Mouse (Mus musculus) liver, embryonic 12.5 days (tissue): ENCODE results near the gene Spata2l. TPM values are rescaled to one million over a fixed set of nuclear protein-coding genes. Genes with fewer than 3 reads are reported as not detected.
"Not testable (repeated sequence)": the region's sequence is repeated elsewhere in the genome, so short reads cannot be mapped to it uniquely, and the experiment has no call there.

Experiments
- ATAC-seq: fragments of 200-750 bp; cut with Nextera tagmentation; 2 replicates; pipeline ENCODE4 v1.8.0; 2017; ENCODE audit warnings: moderate number of reproducible peaks, mild to moderate bottlenecking, moderate library complexity
- H3K27ac ChIP-seq: fragments of 300-500 bp; sonication (generic); 2 replicates; pipeline ENCODE4 v1.5.1; 2016; ENCODE audit warnings: mild to moderate bottlenecking
- H3K27me3 ChIP-seq: fragments of 300-500 bp; sonication (generic); replicated peaks from 2 replicates; pipeline ENCODE4 v1.6.1; 2016; ENCODE audit warnings: mild to moderate bottlenecking, moderate library complexity
- H3K36me3 ChIP-seq: fragments of 300-500 bp; sonication (generic); 2 replicates; pipeline ENCODE4 v1.6.1; 2016; ENCODE audit warnings: mild to moderate bottlenecking, moderate library complexity
- H3K4me1 ChIP-seq: fragments of 300-500 bp; sonication (generic); 2 replicates; pipeline ENCODE4 v1.6.1; 2016
- H3K4me2 ChIP-seq: fragments of 300-500 bp; sonication (generic); 2 replicates; pipeline ENCODE4 v1.6.1; 2016; ENCODE audit warnings: mild to moderate bottlenecking, moderate library complexity
- H3K4me3 ChIP-seq: fragments of 300-500 bp; sonication (generic); 2 replicates; pipeline ENCODE4 v1.5.1; 2016; ENCODE audit warnings: mild to moderate bottlenecking, moderate library complexity
- H3K9ac ChIP-seq: fragments of 300-500 bp; sonication (generic); 2 replicates; pipeline ENCODE4 v1.6.1; 2016; ENCODE audit warnings: mild to moderate bottlenecking, moderate library complexity
- H3K9me3 ChIP-seq: fragments of 300-500 bp; sonication (generic); replicated peaks from 2 replicates; pipeline ENCODE4 v1.6.1; 2016; ENCODE audit warnings: mild to moderate bottlenecking, moderate library complexity
- whole genome bisulfite sequencing: fragments of 180-500 bp; shearing (Covaris S2); methylation state at CpG from one replicate; pipeline ENCODE4 v1.1.7; 2016; ENCODE audit not compliant: insufficient replicate concordance; 5-methylcytosine and 5-hydroxymethylcytosine counted together
- polyA plus RNA-seq: library from polyadenylated mRNA; unstranded; fragments of >200 nt; fragmentation: Nextera tagmentation; extraction: Ambion mirVana; gene quantifications from 2 replicates; pipeline ENCODE4 v1.2.1, GENCODE M21; 2016

The Spata2l gene
- polyA plus RNA-seq, 1 experiment from 2014 or later: 1.4 TPM

DNA sequence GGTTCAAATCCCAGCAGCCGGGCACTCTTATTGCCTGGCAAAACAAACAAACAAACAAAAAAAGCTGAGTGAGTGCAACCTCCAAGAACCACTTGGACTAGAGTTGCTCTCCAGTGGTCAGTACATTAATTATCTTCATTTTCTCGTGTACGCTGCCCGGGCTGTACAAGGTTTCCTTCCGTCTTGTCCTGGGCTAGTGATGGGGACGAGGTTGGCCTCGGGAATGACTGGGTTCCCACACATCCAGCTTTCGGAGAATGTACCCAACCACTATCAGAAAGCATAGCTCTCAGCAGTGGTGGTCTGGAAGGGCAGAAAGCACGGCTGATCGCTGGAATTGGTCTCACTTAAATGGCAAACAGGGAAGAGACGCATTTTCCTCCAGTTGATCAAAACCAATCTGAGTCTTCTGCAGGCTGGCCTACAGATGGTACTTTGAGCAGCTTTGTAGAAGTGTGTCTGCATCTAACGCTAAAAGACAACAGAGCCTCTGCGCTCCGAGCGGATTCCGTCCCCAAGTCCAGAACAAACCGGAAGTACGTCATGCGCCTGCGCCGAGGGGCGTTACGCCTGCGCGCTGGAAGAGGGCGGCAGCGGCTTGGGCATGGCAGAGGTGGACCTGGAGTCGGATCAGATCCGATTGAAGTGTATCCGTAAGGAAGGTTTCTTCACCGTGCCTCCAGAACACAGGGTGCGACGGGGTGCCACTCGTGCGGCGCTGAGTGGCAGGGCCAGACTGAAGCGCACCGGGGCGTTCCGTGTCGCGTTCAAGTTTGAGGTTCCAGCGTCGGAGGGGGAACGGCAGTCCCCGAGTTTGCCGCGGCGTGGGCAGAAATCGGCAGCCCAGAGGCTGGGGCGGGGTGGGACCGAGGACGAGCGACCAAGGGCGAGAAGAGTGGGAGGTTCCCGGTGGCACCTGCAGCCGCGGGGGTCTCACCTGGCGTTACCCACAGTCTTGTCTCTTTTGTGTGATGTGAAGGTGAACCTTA, 11.5 kb downstream of the Spata2l start, which contains the start of gene Cdk10:
TSS of gene Cdk10 (plus strand) at position 565 of the 989 bp plus-strand sequence.
- WGBS: 3% methylated on average over 59 of the region's 59 CpGs
- Histone ChIP-seq H3K4me1 (peaks cover 19% of the 10 kb centered on the region), H3K36me3 (peaks cover 25% of the 10 kb centered on the region), H3K4me2 (peak within 1 kb of the TSS; percentile 97), H3K27ac (peak within 1 kb of the TSS; percentile 76), H3K27me3 (0 out of 2 replicates have a peak, but pooled peaks cover 4% of the 10 kb centered on the region), H3K4me3 (peak within 1 kb of the TSS; percentile 82), H3K9me3 (no peaks in the 10 kb centered on the region), H3K9ac (peak within 1 kb of the TSS; percentile 86)
- ATAC-seq: peak; percentile 88

DNA sequence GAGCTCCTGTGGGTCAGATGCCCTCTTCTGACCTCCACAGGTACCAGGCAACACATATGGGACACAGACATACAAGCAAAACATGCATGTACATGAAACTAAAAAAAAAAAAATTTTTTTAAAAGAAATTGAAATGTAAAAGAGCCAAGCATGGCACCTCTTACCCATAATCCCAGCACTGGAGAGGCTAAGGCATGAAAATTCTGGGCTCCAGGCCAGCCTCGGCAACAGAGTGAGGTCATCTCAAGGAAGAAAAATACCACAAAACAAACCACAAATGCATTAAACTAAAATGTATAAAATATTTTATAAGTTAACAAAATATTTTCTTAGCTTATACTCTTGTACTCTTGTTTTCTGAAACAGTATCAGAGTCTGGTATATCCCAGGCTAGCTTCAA, 15.1 kb downstream of the Spata2l start:
- peaks cover 17% of the 10 kb centered on the region for H3K4me1 ChIP-seq
- WGBS: 58% methylated on average over 1 of the region's 1 CpGs
- ATAC-seq: no peak
- no peaks in the 10 kb centered on the region for H3K36me3 ChIP-seq
- no peaks in the 10 kb centered on the region for H3K9me3 ChIP-seq
- no peak overlapping the region for H3K9ac ChIP-seq
- no peak overlapping the region for H3K4me2 ChIP-seq
- H3K27ac ChIP-seq: no peak overlapping the region
- no peak overlapping the region for H3K4me3 ChIP-seq
- peaks cover 10% of the 10 kb centered on the region; the same call in 1 of the 2 replicates for H3K27me3 ChIP-seq

DNA sequence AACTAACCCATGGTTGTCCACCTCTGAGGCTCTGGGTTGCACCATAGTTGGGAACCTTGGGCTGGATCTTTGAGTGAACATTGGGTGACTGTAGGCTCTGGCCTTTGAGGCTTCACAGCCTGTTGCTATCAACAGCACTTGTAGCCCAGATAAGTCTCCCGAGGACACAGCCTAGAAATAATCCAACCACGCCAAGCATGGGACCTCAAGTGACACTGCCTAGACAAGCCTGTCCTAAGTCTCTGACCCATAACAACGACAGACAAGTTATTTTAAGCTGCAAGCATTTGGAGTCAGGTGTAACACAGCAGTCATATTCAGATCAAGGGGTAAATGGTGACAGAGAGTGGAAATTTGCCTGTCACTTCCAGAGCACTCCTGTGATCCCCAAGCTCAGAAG, 20.6 kb downstream of the Spata2l start:
- Histone ChIP-seq H3K27me3 (peaks cover 20% of the 10 kb centered on the region), H3K4me1 (peaks cover 35% of the 10 kb centered on the region), H3K27ac (no peak overlapping the region), H3K4me2 (no peak overlapping the region), H3K4me3 (no peak overlapping the region), H3K9me3 (no peaks in the 10 kb centered on the region), H3K9ac (no peak overlapping the region), H3K36me3 (peaks cover 3% of the 10 kb centered on the region; the same call in 1 of the 2 replicates)
- 30% methylated on average over 3 of the region's 3 CpGs for WGBS
- ATAC-seq: no peak

DNA sequence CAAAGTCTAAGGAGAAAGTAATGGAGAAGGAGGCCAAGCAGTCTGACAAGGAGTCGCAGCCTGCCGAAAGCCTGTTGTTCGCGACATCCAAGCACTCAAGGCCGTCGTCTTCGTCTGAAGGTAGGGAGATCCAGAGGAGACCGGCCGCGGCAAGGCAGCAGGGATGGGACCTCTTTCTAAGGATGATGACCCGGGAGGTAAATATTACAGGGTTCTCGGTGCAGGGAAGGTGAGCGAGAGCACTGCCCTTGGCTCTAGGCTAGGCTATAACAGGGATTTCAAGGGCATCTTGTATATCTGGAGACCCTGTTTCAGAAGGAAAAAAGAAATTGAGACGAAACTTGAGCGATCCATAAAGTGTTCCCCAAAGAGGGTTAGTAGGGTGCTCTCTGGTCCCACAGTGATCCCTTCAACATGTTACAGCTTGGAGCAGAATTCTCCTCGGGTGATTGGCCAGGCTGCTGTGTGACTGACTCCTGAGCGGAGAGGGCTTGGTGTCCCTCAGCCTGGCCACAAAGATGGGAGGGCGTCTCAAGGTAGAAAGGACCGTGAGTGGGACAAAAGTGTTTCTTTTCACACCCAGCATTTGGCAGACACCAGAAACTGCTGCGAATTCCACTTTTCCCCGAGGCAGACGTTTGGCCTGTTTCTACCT, 22.8 kb downstream of the Spata2l start:
- H3K9me3 ChIP-seq: no peaks in the 10 kb centered on the region
- H3K27me3 ChIP-seq: peaks cover 20% of the 10 kb centered on the region
- WGBS: 25% methylated on average over 22 of the region's 22 CpGs
- ATAC-seq: no peak; the same call in 1 of the 2 replicates
- peaks cover 35% of the 10 kb centered on the region for H3K4me1 ChIP-seq
- peak overlapping the region; percentile 96 for H3K9ac ChIP-seq
- peaks cover 24% of the 10 kb centered on the region for H3K36me3 ChIP-seq
- H3K27ac ChIP-seq: peak overlapping the region; percentile 80
- H3K4me2 ChIP-seq: peak overlapping the region; percentile 95
- peak overlapping the region; percentile 99 for H3K4me3 ChIP-seq

DNA sequence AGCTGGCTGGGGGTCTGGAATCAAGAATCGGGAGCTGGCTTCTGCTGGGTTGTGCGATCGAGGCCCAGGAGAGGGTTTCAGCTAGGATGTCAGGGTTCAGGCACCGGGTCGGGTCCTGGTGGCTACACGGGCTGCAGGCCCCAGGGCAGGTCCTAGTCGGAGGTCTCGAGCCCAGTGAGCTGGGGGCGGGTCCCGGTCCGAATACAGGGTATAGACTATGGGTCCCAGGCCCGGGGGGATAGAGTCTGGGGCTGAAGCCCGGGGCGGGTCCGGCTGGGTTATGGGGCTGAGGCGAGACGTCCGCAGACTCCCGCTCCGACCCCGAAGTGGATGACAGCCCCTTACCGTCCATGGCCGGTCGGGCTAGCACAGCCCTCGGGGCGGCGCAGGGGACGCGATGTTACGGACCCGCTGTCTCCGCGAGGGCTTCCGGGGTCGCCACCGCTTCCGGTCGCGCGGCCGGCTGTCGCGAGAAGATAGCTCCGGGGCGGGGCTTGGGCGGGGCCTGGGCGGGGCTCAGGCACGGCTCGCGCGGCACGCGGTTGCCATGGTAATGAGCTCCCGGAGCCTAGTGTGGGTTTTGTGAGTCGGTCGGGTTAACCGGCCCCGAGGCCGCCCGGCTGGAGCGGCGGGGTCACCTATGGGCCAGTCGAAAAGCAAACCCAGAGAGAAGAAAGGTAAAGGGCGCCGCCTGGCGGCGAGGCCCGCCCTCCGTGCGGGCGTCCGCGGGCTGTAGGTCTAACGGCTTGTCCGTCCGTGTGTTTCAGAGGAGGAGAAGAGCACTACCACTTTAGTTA, 23.5 kb downstream of the Spata2l start, which contains the start of the genes Chmp1a and Spata33:
TSS of gene Chmp1a (minus strand) at position 443 of the 797 bp plus-strand sequence.
TSS of gene Spata33 (plus strand) at position 512 of the 797 bp plus-strand sequence.
- H3K9me3 ChIP-seq: no peaks in the 10 kb centered on the region
- peaks cover 35% of the 10 kb centered on the region for H3K4me1 ChIP-seq
- under 1% methylated on average over 61 of the region's 76 CpGs for WGBS
- H3K9ac ChIP-seq: peak within 1 kb of the TSS; percentile 96
- peak within 1 kb of the TSS; percentile 99 for H3K4me3 ChIP-seq
- peaks cover 20% of the 10 kb centered on the region for H3K27me3 ChIP-seq
- H3K4me2 ChIP-seq: peak within 1 kb of the TSS; percentile 95
- peak; percentile 89 for ATAC-seq
- peaks cover 32% of the 10 kb centered on the region for H3K36me3 ChIP-seq
- peak within 1 kb of the TSS; percentile 80 for H3K27ac ChIP-seq

DNA sequence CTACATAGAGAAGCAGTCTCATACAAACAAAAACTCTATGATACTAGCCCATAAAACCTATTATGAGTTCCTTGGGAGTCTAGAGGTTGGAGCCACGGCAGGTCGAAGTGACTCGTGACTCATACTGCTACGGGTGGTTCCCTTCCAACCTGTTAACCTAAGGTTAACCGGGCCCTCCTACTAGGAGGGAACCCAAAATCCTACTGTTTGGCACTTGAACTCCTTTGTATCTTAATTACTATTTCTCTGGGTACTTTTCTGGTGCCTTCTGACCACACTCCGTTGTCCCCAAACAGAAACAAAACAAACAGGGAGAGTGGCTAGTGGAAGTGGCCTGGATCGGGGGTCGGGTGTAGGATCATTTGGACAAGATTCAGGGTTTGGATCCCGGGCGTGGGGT, 24.2 kb downstream of the Spata2l start:
- 25% methylated on average over 10 of the region's 10 CpGs for WGBS
- ATAC-seq: no peak
- H3K9ac ChIP-seq: peak overlapping the region; percentile 96

DNA sequence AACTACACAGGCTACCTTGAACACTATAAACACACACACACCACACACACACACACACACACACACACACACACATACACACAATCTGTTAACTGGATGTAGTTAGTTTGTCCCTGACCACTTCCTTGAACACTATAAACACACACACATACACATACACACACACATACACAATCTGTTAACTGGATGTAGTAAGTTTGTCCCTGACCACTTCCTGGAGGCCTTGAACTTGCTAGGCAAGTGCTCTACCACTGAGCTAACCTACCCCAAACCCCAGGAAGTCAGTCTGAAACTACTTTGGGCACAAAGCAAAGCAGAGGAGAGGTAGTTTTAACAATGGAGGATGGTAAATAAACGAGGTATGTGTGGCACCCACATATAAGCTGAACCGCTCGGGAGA, 32.5 kb downstream of the Spata2l start:
- Histone ChIP-seq H3K4me1 (no peaks in the 10 kb centered on the region), H3K9me3 (no peaks in the 10 kb centered on the region), H3K27me3 (peaks cover 35% of the 10 kb centered on the region), H3K4me3 (no peak overlapping the region), H3K36me3 (peaks cover 43% of the 10 kb centered on the region), H3K27ac (no peak overlapping the region), H3K9ac (no peak overlapping the region), H3K4me2 (no peak overlapping the region)
- no peak for ATAC-seq
- 75% methylated on average over 3 of the region's 3 CpGs for WGBS

More for the DNA sequence above, 24.2 kb downstream of the Spata2l start:
- Histone ChIP-seq H3K4me3 (peak overlapping the region; percentile 99), H3K27ac (peak overlapping the region; percentile 80), H3K9me3 (no peaks in the 10 kb centered on the region), H3K27me3 (peaks cover 17% of the 10 kb centered on the region), H3K4me1 (peaks cover 35% of the 10 kb centered on the region), H3K4me2 (peak overlapping the region; percentile 95), H3K36me3 (peaks cover 38% of the 10 kb centered on the region)

DNA sequence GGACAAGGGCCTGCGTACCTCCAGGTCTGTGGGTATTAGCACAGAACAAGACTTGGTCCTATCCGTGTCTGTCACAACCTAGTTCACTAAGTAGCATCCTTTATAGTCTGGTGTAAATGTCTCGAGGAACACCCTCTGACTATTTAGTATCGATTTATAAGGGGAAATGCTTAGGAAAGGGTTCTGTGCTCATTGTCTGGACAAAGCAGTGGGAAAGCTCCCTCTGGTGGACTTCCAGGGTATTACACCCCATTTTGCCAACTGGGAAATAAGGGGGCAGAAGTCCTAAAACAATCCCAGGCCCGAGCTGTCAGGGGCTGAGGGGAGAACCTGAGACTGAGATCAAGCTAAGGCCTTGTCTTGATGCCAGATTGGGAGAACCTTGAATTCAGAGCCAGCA, 33.7 kb downstream of the Spata2l start:
- 25% methylated on average over 5 of the region's 5 CpGs for WGBS
- Histone ChIP-seq H3K4me2 (no peak overlapping the region), H3K9ac (no peak overlapping the region), H3K9me3 (no peaks in the 10 kb centered on the region), H3K4me1 (peaks cover 6% of the 10 kb centered on the region), H3K27me3 (peaks cover 37% of the 10 kb centered on the region), H3K4me3 (no peak overlapping the region), H3K36me3 (peaks cover 30% of the 10 kb centered on the region), H3K27ac (no peak overlapping the region)
- ATAC-seq: no peak

DNA sequence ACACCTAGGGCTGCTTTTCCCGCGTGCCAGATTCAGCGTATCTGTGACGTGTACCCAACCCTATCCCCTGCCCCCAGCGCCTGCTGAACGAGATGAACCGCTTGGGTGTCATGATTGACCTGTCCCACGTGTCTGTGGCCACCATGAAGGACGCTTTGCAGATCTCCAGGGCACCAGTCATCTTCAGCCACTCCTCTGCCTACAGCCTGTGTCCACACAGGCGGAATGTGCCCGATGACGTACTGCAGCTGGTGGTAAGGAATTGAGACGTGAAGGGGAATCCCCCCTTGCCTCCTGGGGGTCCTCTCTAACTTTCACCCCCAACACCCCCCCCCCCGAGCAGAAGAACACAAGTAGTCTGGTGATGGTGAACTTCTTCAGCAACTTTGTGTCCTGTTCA, 36.2 kb downstream of the Spata2l start:
- 53% methylated on average over 14 of the region's 14 CpGs for WGBS
- no peak overlapping the region for H3K4me3 ChIP-seq
- no peak overlapping the region for H3K9ac ChIP-seq
- H3K9me3 ChIP-seq: no peaks in the 10 kb centered on the region
- H3K27ac ChIP-seq: no peak overlapping the region
- H3K4me2 ChIP-seq: no peak overlapping the region
- peaks cover 20% of the 10 kb centered on the region for H3K4me1 ChIP-seq
- peaks cover 9% of the 10 kb centered on the region for H3K36me3 ChIP-seq
- no peak for ATAC-seq
- peaks cover 42% of the 10 kb centered on the region for H3K27me3 ChIP-seq

DNA sequence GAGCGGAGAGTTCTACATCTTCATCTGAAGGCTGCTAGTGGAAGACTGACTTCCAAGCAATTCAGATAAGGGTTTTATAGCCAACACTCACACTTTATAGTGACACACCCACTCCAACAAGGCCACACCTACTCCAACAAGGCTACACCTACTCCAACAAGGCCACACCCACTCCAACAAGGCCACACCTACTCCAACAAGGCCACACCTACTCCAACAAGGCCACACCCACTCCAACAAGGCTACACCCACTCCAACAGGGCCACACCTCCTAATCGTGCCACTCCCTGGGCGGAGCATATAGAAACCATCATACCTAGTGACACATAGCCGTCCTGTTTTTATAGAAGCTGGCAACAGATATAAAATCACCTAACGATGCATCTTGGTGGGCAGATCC, 39.0 kb downstream of the Spata2l start:
- H3K4me1 ChIP-seq: peaks cover 20% of the 10 kb centered on the region
- H3K4me3 ChIP-seq, H3K9ac ChIP-seq, H3K9me3 ChIP-seq, H3K36me3 ChIP-seq: not testable (repeated sequence)
- WGBS: 45% methylated on average over 5 of the region's 5 CpGs
- peaks cover 53% of the 10 kb centered on the region for H3K27me3 ChIP-seq
- H3K4me2 ChIP-seq: 0 out of 2 replicates have a peak overlapping the region, but pooled peaks have one; percentile 5
- H3K27ac ChIP-seq: peak overlapping the region; percentile 34; the same call in 1 of the 2 replicates
- peak; percentile 73 for ATAC-seq

DNA sequence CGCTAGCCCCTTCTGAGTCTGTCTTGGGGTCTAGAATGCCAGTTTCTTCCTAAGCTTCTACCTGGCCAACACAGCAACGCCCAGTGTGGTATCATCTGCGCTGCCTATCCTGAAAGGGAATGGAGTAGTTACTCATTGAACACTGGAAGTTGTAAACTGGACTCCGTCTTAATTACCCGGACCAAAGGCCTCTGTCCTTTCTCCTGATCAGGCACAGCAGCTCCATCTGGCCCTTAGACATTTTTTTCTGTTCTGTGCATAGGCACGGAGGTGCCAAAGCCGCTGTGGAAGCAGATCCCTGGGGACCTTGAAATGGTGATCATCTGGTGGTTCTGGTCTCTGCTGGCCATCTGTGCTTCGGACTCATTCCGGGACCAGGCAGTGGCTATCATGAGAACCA, 42.3 kb downstream of the Spata2l start:
- WGBS: 80% methylated on average over 9 of the region's 9 CpGs
- Histone ChIP-seq H3K9me3 (no peaks in the 10 kb centered on the region), H3K36me3 (no peaks in the 10 kb centered on the region), H3K9ac (no peak overlapping the region), H3K4me3 (no peak overlapping the region), H3K4me2 (no peak overlapping the region), H3K27me3 (peaks cover 23% of the 10 kb centered on the region), H3K4me1 (peaks cover 47% of the 10 kb centered on the region), H3K27ac (no peak overlapping the region)
- ATAC-seq: no peak
